Mouse (Mus musculus): ENCODE measurements around the gene Shq1. TPM values are rescaled to one million over a fixed set of nuclear protein-coding genes. Genes with fewer than 3 reads are reported as not detected.

Shq1 gene
- polyA plus RNA-seq, 1 experiment from 2014 or later = 10.7 TPM

DNA sequence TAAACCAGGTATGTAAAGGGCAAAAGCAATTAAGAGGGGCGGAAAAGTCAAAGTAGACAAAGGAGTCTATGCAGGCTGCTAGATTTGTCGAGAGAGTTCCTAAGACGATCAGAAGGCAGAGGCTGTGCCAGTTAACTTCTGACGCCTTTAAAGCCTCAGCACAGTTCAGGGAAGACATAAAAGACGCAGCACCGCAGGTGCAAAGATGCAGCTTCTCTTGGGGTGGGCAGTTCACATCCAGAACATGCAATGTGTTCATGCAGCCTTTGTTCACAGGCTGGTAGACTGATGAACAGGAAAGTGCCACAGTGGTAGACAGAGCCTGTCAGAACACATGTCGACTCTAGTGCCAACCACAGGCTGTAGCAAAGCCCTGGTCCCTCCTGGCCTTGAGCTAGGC lies 51.6 kb downstream of the Shq1 start:
- no peak overlapping the region for H3K27ac ChIP-seq
- no peaks in the 10 kb centered on the region for H3K9me3 ChIP-seq
- no peaks in the 10 kb centered on the region for H3K27me3 ChIP-seq
- H3K4me2 ChIP-seq = no peak overlapping the region
- no peak overlapping the region for H3K9ac ChIP-seq
- 94% methylated on average over 7 of the region's 7 CpGs for WGBS
- H3K4me3 ChIP-seq = no peak overlapping the region
- H3K4me1 ChIP-seq (replicated peaks) = no peaks in the 10 kb centered on the region
- no peak for ATAC-seq (ENCODE audit: low FRiP score)
- H3K36me3 ChIP-seq = no peaks in the 10 kb centered on the region

DNA sequence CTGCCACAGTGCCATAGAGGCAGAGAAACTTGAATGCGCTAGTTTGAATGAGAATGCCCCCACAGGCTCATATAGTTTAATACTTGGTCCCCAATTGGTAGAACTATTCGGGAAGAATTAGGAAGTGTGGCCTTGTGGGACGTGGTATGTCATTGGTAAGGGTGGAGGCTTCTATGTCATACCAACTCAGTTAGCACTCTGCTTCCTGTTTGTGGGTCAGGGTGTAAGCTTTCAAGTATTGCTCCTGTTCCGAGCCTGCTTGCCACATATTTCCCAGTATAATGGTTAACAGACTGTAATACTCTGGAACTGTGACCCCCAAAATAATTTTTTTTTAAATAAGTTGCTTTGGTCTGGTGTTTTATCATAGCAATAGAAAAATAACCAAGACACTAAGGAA lies 54.8 kb downstream of the Shq1 start:
- H3K4me2 ChIP-seq = no peak overlapping the region
- WGBS = 95% methylated on average over 4 of the region's 4 CpGs
- H3K4me3 ChIP-seq = no peak overlapping the region
- peaks cover 9% of the 10 kb centered on the region for H3K4me1 ChIP-seq (replicated peaks)
- no peaks in the 10 kb centered on the region for H3K27me3 ChIP-seq
- no peaks in the 10 kb centered on the region for H3K9me3 ChIP-seq
- H3K36me3 ChIP-seq = no peaks in the 10 kb centered on the region
- ATAC-seq (ENCODE audit: low FRiP score) = no peak
- no peak overlapping the region for H3K27ac ChIP-seq
- H3K9ac ChIP-seq = no peak overlapping the region

DNA sequence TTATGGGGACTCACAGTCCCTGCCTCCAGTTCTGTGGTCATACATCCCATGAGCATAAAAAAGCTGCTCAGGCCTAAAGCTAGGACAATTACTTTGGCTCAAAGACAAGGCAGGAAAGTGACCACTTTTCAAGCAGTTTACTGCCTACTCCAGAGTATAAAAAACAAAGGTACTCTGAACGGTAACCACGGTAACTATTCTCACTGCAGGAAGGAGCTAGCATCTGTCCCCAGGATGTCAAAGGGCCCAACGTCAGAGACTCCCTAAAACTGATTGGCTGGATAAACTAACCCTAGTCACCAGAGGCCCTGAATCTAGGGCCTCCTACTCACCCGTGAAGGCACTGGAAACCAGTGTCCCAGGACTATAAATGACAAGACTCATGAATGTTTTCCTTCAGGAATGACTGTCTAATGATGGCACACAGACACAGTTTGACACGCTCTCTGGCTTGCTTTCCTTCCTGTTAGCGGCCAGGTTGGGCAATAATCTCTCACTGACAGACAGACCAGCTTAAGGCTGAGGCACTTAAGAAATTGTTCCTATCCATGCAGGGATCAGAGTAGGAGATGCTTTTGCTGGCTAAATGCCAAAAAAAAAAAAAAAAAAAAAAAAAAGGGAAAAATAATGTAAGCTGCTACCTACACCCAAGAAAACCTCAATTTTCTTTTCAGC lies 57.2 kb downstream of the Shq1 start:
- H3K4me2 ChIP-seq = no peak overlapping the region
- H3K9me3 ChIP-seq = no peaks in the 10 kb centered on the region
- H3K4me3 ChIP-seq = no peak overlapping the region
- H3K27ac ChIP-seq = no peak overlapping the region
- no peaks in the 10 kb centered on the region for H3K27me3 ChIP-seq
- no peaks in the 10 kb centered on the region for H3K36me3 ChIP-seq
- H3K9ac ChIP-seq = no peak overlapping the region
- no peak for ATAC-seq (ENCODE audit: low FRiP score)
- 57% methylated on average over 6 of the region's 6 CpGs for WGBS
- peaks cover 9% of the 10 kb centered on the region for H3K4me1 ChIP-seq (replicated peaks)

DNA sequence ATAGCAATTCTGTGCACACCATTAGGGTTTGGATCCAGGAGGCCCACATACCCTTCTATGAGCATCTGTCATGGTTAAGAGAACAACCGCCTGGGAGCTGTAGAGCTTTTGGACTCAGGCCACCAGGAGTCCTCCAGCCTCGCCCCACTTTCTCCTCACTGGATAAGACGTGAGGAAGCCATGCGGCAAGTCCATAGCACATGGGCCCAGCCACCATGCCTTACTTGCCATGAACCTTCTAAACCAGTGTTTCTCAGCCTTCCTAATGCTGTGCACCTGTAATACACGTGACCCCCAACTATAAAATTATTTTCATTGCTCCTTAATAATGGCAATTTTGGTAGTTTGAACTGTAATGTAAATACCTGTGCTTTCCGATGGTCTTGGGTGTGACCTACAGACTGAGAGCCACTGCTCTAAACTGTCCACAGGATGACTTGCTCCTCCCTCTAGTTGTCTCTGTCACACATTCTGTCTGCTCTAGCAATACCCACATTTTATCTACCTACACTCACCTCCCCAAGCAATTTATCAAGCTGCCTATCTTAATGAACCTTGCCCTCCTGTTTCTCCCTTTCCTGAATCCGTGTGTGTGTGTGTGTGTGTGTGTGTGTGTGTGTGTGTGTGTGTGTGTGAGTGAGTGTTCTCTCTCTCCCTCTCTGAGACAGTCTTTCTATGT lies 59.9 kb downstream of the Shq1 start:
- H3K4me1 ChIP-seq (replicated peaks) = peaks cover 9% of the 10 kb centered on the region
- H3K36me3 ChIP-seq = no peaks in the 10 kb centered on the region
- H3K4me2 ChIP-seq = no peak overlapping the region
- no peak overlapping the region for H3K4me3 ChIP-seq
- no peaks in the 10 kb centered on the region for H3K9me3 ChIP-seq
- WGBS = 92% methylated on average over 7 of the region's 7 CpGs
- no peaks in the 10 kb centered on the region for H3K27me3 ChIP-seq
- H3K27ac ChIP-seq = no peak overlapping the region
- no peak for ATAC-seq (ENCODE audit: low FRiP score)
- no peak overlapping the region for H3K9ac ChIP-seq

DNA sequence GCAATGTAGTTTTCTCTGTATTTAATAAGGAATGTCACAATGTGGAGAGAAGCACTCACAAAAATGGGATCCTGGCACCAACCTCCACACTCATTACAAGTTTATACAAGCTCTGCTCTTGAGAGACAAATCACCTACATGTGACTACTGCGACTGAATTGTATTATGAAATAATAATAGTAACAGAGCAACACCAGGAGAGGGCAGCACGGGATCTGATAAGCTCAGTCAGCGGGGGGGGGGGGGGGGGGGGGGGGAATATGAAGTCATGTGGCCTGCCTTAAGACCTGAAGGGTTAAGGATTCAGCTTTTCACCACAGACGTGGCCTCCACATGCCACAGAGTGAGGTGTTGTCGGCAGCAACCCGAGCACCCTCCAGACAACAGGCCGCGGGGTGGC lies 60.8 kb downstream of the Shq1 start:
- H3K27me3 ChIP-seq = no peaks in the 10 kb centered on the region
- no peak overlapping the region for H3K4me2 ChIP-seq
- H3K27ac ChIP-seq = no peak overlapping the region
- H3K9ac ChIP-seq = no peak overlapping the region
- no peak for ATAC-seq (ENCODE audit: low FRiP score)
- H3K36me3 ChIP-seq = no peaks in the 10 kb centered on the region
- peaks cover 9% of the 10 kb centered on the region for H3K4me1 ChIP-seq (replicated peaks)
- no peaks in the 10 kb centered on the region for H3K9me3 ChIP-seq
- H3K4me3 ChIP-seq = no peak overlapping the region
- WGBS = 80% methylated on average over 7 of the region's 8 CpGs

DNA sequence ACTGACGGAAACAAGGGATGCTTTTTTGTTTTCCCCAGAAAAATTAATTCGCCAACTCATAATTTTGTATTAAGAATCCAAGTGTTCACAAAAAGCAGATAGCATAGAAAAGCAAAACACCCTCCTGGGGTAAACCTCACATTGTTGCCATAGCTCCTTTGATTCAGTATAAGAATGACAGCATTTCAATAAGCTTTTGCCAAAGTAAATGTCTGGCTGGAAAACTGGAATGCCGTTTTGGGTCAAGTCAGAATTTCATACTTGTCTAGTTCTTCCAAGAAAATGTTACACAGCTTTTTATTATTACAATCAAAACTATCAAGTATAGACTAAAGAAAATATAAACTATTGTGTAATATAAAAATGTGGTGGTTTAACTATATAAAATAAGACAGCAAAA lies 61.7 kb downstream of the Shq1 start:
- H3K27me3 ChIP-seq = no peaks in the 10 kb centered on the region
- no peak overlapping the region for H3K27ac ChIP-seq
- H3K9ac ChIP-seq = no peak overlapping the region
- no peak overlapping the region for H3K4me2 ChIP-seq
- ATAC-seq (ENCODE audit: low FRiP score) = no peak
- peaks cover 9% of the 10 kb centered on the region for H3K4me1 ChIP-seq (replicated peaks)
- WGBS = 77% methylated on average over 3 of the region's 3 CpGs
- no peaks in the 10 kb centered on the region for H3K9me3 ChIP-seq
- no peak overlapping the region for H3K4me3 ChIP-seq
- no peaks in the 10 kb centered on the region for H3K36me3 ChIP-seq

DNA sequence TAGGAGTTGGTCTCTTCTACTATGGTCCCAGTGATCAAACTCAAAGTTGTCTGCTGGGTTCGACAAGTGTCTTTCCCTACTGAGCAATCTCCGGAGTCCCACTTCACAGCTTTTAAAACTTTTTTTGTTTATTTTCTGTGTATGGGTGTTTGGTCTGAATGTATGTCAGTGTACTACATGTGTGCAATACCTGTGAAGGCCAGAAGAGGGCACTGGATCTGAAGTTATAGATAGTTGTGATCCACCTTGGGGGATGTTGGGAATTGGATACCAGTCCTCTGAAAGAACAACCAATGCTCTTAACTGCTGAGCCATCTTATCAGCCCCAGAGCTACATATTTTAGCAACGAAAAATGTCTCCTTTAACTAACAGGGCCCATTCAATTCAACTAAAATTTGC lies 62.5 kb downstream of the Shq1 start:
- H3K4me1 ChIP-seq (replicated peaks) = peaks cover 9% of the 10 kb centered on the region
- H3K9me3 ChIP-seq = no peaks in the 10 kb centered on the region
- H3K4me2 ChIP-seq = no peak overlapping the region
- H3K9ac ChIP-seq = no peak overlapping the region
- no peaks in the 10 kb centered on the region for H3K36me3 ChIP-seq
- WGBS = 91% methylated on average over 3 of the region's 3 CpGs
- ATAC-seq (ENCODE audit: low FRiP score) = no peak
- no peak overlapping the region for H3K27ac ChIP-seq
- H3K27me3 ChIP-seq = no peaks in the 10 kb centered on the region
- H3K4me3 ChIP-seq = no peak overlapping the region

DNA sequence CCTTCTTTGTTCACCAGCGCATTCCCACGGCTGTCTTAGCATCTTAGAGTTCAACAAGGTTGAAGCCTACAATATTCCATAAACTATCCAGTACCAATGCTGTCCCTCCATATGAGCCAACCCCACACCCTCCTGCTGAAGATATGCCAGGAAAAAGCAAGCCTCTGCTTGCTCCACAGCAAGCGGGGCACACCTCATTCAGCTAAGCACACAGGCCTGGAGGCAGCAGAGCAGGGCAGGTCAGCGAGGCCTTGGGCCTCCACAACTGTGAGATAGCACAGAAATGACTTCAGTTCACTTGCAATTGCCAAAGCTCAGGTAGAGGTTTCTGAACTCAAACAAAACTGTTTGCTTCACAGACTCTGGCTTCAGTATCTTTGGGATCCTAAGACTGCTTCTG lies 64.2 kb downstream of the Shq1 start:
- Histone ChIP-seq H3K4me1 (replicated peaks) (peaks cover 10% of the 10 kb centered on the region; the same call in 1 of the 2 replicates), H3K36me3 (no peaks in the 10 kb centered on the region), H3K27me3 (no peaks in the 10 kb centered on the region), H3K4me2 (no peak overlapping the region), H3K9me3 (no peaks in the 10 kb centered on the region), H3K9ac (no peak overlapping the region), H3K27ac (no peak overlapping the region), H3K4me3 (no peak overlapping the region)
- WGBS = 81% methylated on average over 4 of the region's 4 CpGs
- no peak for ATAC-seq (ENCODE audit: low FRiP score)

DNA sequence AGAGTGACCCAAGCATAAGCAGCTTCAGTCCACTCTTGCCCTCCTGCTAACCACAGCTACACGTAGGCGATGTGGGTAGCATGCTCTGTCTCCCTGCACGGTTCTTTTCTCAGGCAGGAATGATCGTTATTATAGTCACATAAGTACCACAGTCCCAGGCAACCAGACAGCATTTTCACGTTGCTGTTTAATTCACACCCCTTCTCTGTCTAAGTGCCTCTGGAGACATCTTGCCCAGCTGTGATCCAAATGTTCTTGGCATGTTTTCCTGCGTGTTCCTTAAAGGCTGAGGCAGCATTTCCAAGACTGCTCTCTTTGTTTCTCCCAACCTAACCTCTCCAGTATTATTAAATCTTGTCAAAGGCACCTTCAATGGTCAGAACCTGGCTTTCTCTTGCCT lies 67.3 kb downstream of the Shq1 start:
- H3K36me3 ChIP-seq = no peaks in the 10 kb centered on the region
- no peak overlapping the region for H3K9ac ChIP-seq
- H3K27ac ChIP-seq = peak overlapping the region; percentile 9; the same call in 1 of the 2 replicates
- no peaks in the 10 kb centered on the region for H3K27me3 ChIP-seq
- H3K9me3 ChIP-seq = no peaks in the 10 kb centered on the region
- H3K4me2 ChIP-seq = no peak overlapping the region
- H3K4me1 ChIP-seq (replicated peaks) = peaks cover 10% of the 10 kb centered on the region; the same call in 1 of the 2 replicates
- 71% methylated on average over 6 of the region's 6 CpGs for WGBS
- H3K4me3 ChIP-seq = no peak overlapping the region
- ATAC-seq (ENCODE audit: low FRiP score) = no peak

DNA sequence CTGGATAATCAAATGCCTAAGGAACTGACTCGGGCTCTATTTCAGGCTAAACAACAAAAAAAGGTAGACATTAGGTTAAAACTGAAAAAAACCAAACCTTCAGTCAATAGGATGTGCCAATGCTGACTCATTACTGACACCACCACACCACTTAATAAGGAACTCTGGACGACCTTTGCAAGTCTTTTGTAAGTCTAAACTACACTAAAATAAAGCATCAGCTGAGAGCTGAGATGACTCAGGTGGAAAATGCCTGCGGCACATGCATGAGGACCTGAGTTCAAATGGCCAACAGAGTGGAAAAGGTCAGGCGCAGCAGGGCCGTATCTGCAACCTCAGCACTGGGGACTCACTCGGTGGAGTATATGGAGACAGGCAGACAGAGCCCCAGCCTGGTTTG lies 69.3 kb downstream of the Shq1 start:
- Histone ChIP-seq H3K27me3 (no peaks in the 10 kb centered on the region), H3K9me3 (no peaks in the 10 kb centered on the region), H3K4me1 (replicated peaks) (peaks cover 10% of the 10 kb centered on the region; the same call in 1 of the 2 replicates), H3K9ac (no peak overlapping the region), H3K4me2 (no peak overlapping the region), H3K36me3 (no peaks in the 10 kb centered on the region), H3K27ac (no peak overlapping the region), H3K4me3 (no peak overlapping the region)
- 88% methylated on average over 6 of the region's 6 CpGs for WGBS
- no peak for ATAC-seq (ENCODE audit: low FRiP score)

DNA sequence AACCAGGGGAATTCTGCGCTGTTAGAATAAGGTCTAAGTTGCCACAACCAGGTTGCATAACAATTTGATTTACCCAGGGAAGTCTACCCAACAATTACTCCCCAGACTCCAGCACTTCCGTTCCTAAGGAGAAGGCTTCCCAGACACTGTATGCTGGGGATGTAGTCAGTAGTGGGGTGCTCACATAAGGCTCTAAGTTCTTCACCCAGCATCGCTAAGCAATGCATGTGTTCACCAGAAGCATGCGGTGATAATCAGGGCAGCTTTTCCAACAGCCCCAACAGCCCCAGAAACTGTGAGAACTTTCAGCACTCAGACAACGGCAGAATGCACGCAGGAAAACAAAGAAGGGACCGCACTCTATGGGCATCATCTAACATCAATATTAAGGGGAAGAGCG lies 77.1 kb downstream of the Shq1 start:
- Histone ChIP-seq H3K9ac (no peak overlapping the region), H3K9me3 (no peaks in the 10 kb centered on the region), H3K4me3 (no peak overlapping the region), H3K27me3 (no peaks in the 10 kb centered on the region), H3K27ac (no peak overlapping the region), H3K4me1 (replicated peaks) (peaks cover 4% of the 10 kb centered on the region; the same call in 1 of the 2 replicates), H3K36me3 (no peaks in the 10 kb centered on the region), H3K4me2 (no peak overlapping the region)
- WGBS = 30% methylated on average over 8 of the region's 8 CpGs
- ATAC-seq (ENCODE audit: low FRiP score) = no peak

DNA sequence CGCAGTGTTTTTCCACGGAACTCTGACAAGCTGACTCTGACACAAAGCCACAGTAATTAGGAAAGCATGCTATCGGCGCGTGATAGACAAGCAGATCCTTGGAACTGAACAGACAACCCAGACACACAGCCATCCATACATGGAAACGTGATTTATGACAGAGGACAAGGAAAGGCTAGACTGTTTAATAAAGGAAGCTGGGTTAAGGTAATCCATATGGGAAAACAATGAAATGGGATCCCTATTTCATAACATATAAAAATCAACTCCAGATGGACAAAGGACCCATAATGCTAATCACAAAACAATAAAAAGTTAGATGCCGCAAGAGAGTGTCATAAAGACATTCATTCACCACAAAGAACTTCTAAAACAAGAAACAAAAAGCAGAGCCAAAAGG lies 78.0 kb downstream of the Shq1 start:
- H3K27me3 ChIP-seq = no peaks in the 10 kb centered on the region
- WGBS = 34% methylated on average over 7 of the region's 7 CpGs
- no peak for ATAC-seq (ENCODE audit: low FRiP score)
- H3K36me3 ChIP-seq = no peaks in the 10 kb centered on the region
- H3K4me1 ChIP-seq (replicated peaks) = peaks cover 4% of the 10 kb centered on the region; the same call in 1 of the 2 replicates
- no peak overlapping the region for H3K27ac ChIP-seq
- no peaks in the 10 kb centered on the region for H3K9me3 ChIP-seq
- no peak overlapping the region for H3K9ac ChIP-seq
- H3K4me3 ChIP-seq = no peak overlapping the region
- no peak overlapping the region for H3K4me2 ChIP-seq

DNA sequence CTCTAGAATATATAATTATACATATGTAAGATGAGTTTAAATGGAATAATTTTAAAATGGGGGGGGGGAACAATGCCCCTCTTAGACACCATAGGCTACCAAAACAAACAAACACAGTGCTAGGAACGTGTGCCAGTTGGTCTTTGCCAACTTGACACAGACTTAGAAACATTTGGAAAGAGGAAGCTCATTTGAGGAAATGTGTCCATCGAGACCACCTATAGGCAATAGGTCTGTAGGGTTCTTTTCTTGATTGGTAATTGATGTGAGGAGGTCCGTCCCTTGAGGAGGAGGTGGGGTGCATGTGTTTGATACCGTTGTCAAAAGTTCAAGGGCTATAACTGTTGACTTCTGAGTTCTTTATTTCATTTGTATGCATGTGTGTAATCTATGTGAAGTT lies 80.4 kb downstream of the Shq1 start:
- WGBS = 86% methylated on average over 4 of the region's 4 CpGs
- no peaks in the 10 kb centered on the region for H3K36me3 ChIP-seq

More for the DNA sequence above, 80.4 kb downstream of the Shq1 start:
- Histone ChIP-seq H3K9me3 (no peaks in the 10 kb centered on the region), H3K27me3 (0 out of 2 replicates have a peak, but pooled peaks cover 5% of the 10 kb centered on the region), H3K27ac (no peak overlapping the region), H3K9ac (no peak overlapping the region), H3K4me1 (replicated peaks) (peaks cover 4% of the 10 kb centered on the region; the same call in 1 of the 2 replicates), H3K4me3 (no peak overlapping the region), H3K4me2 (no peak overlapping the region)
- ATAC-seq (ENCODE audit: low FRiP score) = no peak

Measured in hindbrain, embryonic 13.5 days (tissue).